Mouse (Mus musculus): Measurements from ENCODE around the gene Gm37240. TPM values are rescaled to one million over a fixed set of nuclear protein-coding genes. Genes with fewer than 3 reads are reported as not detected.

Gm37240 gene
- polyA plus RNA-seq, 1 experiment from 2014 or later = 0.67 TPM

DNA sequence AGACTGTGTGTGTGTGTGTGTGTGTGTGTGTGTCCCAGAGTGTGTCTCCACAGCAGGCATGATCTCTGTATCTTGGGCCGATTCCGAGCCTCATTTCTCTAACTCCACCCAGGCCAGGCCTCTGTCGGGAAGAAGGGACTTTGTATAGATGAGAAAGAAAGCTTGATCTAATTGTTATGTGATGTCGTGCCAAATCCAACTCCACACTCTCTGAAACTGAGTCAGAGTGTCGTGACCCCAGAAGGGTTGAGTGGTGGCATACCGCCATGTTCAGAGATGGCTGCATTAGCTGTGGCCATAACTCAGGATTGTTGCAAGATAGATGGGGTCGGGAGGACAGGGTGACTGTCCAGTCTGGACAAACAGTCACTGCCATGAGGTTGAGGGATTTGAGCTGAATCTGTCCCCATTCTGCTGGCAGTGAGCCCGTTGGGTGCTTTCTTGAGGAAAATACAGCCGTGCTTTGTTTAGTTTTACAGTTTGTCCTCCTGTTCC is 1191.4 kb downstream of the Gm37240 start:
- WGBS = 81% methylated on average over 9 of the region's 9 CpGs
- no peak overlapping the region for H3K9ac ChIP-seq (ENCODE audit: low read length)
- no peaks in the 10 kb centered on the region for H3K36me3 ChIP-seq (ENCODE audit: control insufficient read depth, insufficient read depth, low read length)
- no peak overlapping the region for H3K27ac ChIP-seq (ENCODE audit: low read depth, low read length)
- no peak overlapping the region for H3K4me3 ChIP-seq (ENCODE audit: low read depth, low read length)
- no peak overlapping the region for H3K4me2 ChIP-seq
- no peaks in the 10 kb centered on the region for H3K4me1 ChIP-seq (ENCODE audit: control insufficient read depth, insufficient read depth, low read length)
- DNase-seq (ENCODE audit: low spot score, missing footprints) (no peak), ATAC-seq (ENCODE audit: low FRiP score) (no peak)
- H3K27me3 ChIP-seq (ENCODE audit: control insufficient read depth, insufficient read depth, low read length) = no peaks in the 10 kb centered on the region
- H3K9me3 ChIP-seq (ENCODE audit: control insufficient read depth, low read length) = no peaks in the 10 kb centered on the region

- no peaks in the 10 kb centered on the region for H3K27me3 ChIP-seq (ENCODE audit: control insufficient read depth, insufficient read depth, low read length)
- H3K36me3 ChIP-seq (ENCODE audit: control insufficient read depth, insufficient read depth, low read length) = no peaks in the 10 kb centered on the region
- H3K9me3 ChIP-seq (ENCODE audit: control insufficient read depth, low read length) = no peaks in the 10 kb centered on the region
- no peak overlapping the region for H3K27ac ChIP-seq (ENCODE audit: low read depth, low read length)
- no peak overlapping the region for H3K9ac ChIP-seq (ENCODE audit: low read length)
- no peak overlapping the region for H3K4me2 ChIP-seq
- no peaks in the 10 kb centered on the region; the same call in 1 of the 2 replicates for H3K4me1 ChIP-seq (ENCODE audit: control insufficient read depth, insufficient read depth, low read length)
- DNase-seq (ENCODE audit: low spot score, missing footprints) (no peak), ATAC-seq (ENCODE audit: low FRiP score) (0 out of 2 replicates have a peak, but pooled peaks have one; percentile 22)
- no peak overlapping the region for H3K4me3 ChIP-seq (ENCODE audit: low read depth, low read length)
- 80% methylated on average over 9 of the region's 9 CpGs for WGBS
Observed at GRCm38 (mm10) chr3:84695418-84695817, 1191.9 kb downstream of the Gm37240 start.

GRCm38 (mm10) chr3:84693886-84694285 is 1193.4 kb downstream of the Gm37240 start:
- no peaks in the 10 kb centered on the region for H3K36me3 ChIP-seq (ENCODE audit: control insufficient read depth, insufficient read depth, low read length)
- H3K4me3 ChIP-seq (ENCODE audit: low read depth, low read length) = no peak overlapping the region
- no peak for DNase-seq (ENCODE audit: low spot score, missing footprints)
- no peak for ATAC-seq (ENCODE audit: low FRiP score)
- 76% methylated on average over 10 of the region's 10 CpGs for WGBS
- no peaks in the 10 kb centered on the region for H3K27me3 ChIP-seq (ENCODE audit: control insufficient read depth, insufficient read depth, low read length)
- peaks cover 7% of the 10 kb centered on the region; the same call in 1 of the 2 replicates for H3K4me1 ChIP-seq (ENCODE audit: control insufficient read depth, insufficient read depth, low read length)
- H3K9ac ChIP-seq (ENCODE audit: low read length) = no peak overlapping the region
- no peaks in the 10 kb centered on the region for H3K9me3 ChIP-seq (ENCODE audit: control insufficient read depth, low read length)
- H3K27ac ChIP-seq (ENCODE audit: low read depth, low read length) = no peak overlapping the region
- no peak overlapping the region for H3K4me2 ChIP-seq

DNA sequence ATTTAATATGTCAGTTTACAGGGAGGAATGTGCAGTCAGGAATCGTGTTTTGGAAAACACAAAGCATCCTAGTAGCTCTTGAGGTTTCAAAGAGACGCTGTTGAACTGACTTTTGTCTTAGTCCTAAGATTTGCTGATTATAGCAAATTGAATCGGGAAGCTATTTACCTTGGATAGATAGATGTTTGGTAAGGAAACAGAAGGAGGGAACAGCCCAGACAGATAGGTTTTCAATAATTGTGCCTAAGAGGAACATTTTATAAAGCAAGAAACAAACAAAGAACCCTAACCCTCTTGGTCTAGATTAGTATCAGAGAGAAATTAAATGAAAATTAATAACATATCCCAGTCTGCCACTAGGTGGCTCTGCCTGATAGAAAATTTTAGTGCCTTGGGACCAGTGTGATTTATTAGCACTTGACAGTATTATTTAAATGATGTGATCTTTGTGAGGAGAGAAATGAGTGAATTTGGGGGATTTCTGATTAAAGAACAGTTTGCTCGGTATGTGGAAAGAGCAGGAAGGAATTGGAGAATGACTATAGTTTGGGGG is 1194.6 kb downstream of the Gm37240 start:
- Histone ChIP-seq H3K4me2 (no peak overlapping the region), H3K9me3 (ENCODE audit: control insufficient read depth, low read length) (no peaks in the 10 kb centered on the region), H3K27me3 (ENCODE audit: control insufficient read depth, insufficient read depth, low read length) (no peaks in the 10 kb centered on the region), H3K36me3 (ENCODE audit: control insufficient read depth, insufficient read depth, low read length) (no peaks in the 10 kb centered on the region), H3K27ac (ENCODE audit: low read depth, low read length) (no peak overlapping the region), H3K9ac (ENCODE audit: low read length) (no peak overlapping the region), H3K4me1 (ENCODE audit: control insufficient read depth, insufficient read depth, low read length) (peaks cover 7% of the 10 kb centered on the region; the same call in 1 of the 2 replicates), H3K4me3 (ENCODE audit: low read depth, low read length) (no peak overlapping the region)
- DNase-seq (ENCODE audit: low spot score, missing footprints) (peak; percentile 90), ATAC-seq (ENCODE audit: low FRiP score) (no peak)
- WGBS = 72% methylated on average over 4 of the region's 4 CpGs

DNA sequence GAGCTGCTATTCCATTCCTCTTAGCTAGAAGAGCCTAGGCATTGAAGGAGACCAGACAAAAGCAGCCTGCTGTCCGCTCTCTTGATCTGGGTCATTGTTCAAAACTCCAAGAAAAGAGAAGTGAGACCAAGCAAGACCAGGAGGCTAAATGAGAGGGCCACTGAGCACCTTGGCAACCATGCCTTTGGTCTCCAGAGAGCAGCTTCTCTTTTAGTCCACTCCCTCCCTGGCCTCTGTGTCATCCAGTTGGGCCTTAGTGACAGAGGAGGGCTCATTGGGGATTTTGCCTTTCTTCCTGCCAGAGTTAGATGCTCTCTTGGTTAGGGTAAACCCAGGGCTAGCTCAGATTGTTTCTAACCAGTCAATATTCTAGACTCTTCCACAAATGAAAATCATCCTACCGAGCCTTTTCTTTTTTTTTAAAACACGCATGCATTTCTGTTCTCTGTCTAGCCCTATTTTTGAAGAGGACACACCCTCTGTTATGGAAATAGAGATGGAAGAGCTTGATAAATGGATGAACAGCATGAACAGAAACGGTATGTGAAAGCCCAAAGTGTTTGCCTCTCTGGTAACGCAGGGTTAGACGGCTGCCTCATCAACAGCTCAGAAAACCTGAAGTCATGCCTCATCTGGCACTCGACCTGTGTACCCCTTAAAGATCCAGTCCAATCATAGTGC is 1197.1 kb downstream of the Gm37240 start:
- Histone ChIP-seq H3K36me3 (ENCODE audit: control insufficient read depth, insufficient read depth, low read length) (no peaks in the 10 kb centered on the region), H3K27ac (ENCODE audit: low read depth, low read length) (no peak overlapping the region), H3K4me3 (ENCODE audit: low read depth, low read length) (no peak overlapping the region), H3K27me3 (ENCODE audit: control insufficient read depth, insufficient read depth, low read length) (no peaks in the 10 kb centered on the region), H3K9ac (ENCODE audit: low read length) (no peak overlapping the region), H3K9me3 (ENCODE audit: control insufficient read depth, low read length) (no peaks in the 10 kb centered on the region), H3K4me2 (no peak overlapping the region), H3K4me1 (ENCODE audit: control insufficient read depth, insufficient read depth, low read length) (peaks cover 7% of the 10 kb centered on the region; the same call in 1 of the 2 replicates)
- ATAC-seq (ENCODE audit: low FRiP score) (no peak), DNase-seq (ENCODE audit: low spot score, missing footprints) (peak; percentile 86)
- WGBS = 62% methylated on average over 7 of the region's 7 CpGs

- Histone ChIP-seq H3K4me2 (no peak overlapping the region), H3K27ac (ENCODE audit: low read depth, low read length) (no peak overlapping the region), H3K9me3 (ENCODE audit: control insufficient read depth, low read length) (no peaks in the 10 kb centered on the region), H3K9ac (ENCODE audit: low read length) (no peak overlapping the region), H3K36me3 (ENCODE audit: control insufficient read depth, insufficient read depth, low read length) (no peaks in the 10 kb centered on the region), H3K27me3 (ENCODE audit: control insufficient read depth, insufficient read depth, low read length) (no peaks in the 10 kb centered on the region), H3K4me3 (ENCODE audit: low read depth, low read length) (no peak overlapping the region), H3K4me1 (ENCODE audit: control insufficient read depth, insufficient read depth, low read length) (peaks cover 7% of the 10 kb centered on the region; the same call in 1 of the 2 replicates)
- ATAC-seq (ENCODE audit: low FRiP score) (no peak), DNase-seq (ENCODE audit: low spot score, missing footprints) (no peak)
- WGBS = 81% methylated on average over 2 of the region's 2 CpGs
Observed at GRCm38 (mm10) chr3:84689656-84690055, 1197.7 kb downstream of the Gm37240 start.

- H3K27ac ChIP-seq (ENCODE audit: low read depth, low read length) = no peak overlapping the region
- H3K4me2 ChIP-seq = no peak overlapping the region
- no peak for DNase-seq (ENCODE audit: low spot score, missing footprints)
- no peak for ATAC-seq (ENCODE audit: low FRiP score)
- H3K4me3 ChIP-seq (ENCODE audit: low read depth, low read length) = no peak overlapping the region
- no peaks in the 10 kb centered on the region for H3K36me3 ChIP-seq (ENCODE audit: control insufficient read depth, insufficient read depth, low read length)
- H3K9ac ChIP-seq (ENCODE audit: low read length) = no peak overlapping the region
- WGBS = 88% methylated on average over 5 of the region's 5 CpGs
- no peaks in the 10 kb centered on the region for H3K9me3 ChIP-seq (ENCODE audit: control insufficient read depth, low read length)
- H3K4me1 ChIP-seq (ENCODE audit: control insufficient read depth, insufficient read depth, low read length) = peaks cover 7% of the 10 kb centered on the region; the same call in 1 of the 2 replicates
- no peaks in the 10 kb centered on the region for H3K27me3 ChIP-seq (ENCODE audit: control insufficient read depth, insufficient read depth, low read length)
Observed at GRCm38 (mm10) chr3:84688176-84688575, 1199.1 kb downstream of the Gm37240 start.

GRCm38 (mm10) chr3:84687488-84687846 is 1199.9 kb downstream of the Gm37240 start:
- DNase-seq (ENCODE audit: low spot score, missing footprints) (no peak), ATAC-seq (ENCODE audit: low FRiP score) (no peak)
- WGBS = 52% methylated on average over 2 of the region's 2 CpGs
- Histone ChIP-seq H3K9ac (ENCODE audit: low read length) (no peak overlapping the region), H3K27me3 (ENCODE audit: control insufficient read depth, insufficient read depth, low read length) (no peaks in the 10 kb centered on the region), H3K36me3 (ENCODE audit: control insufficient read depth, insufficient read depth, low read length) (no peaks in the 10 kb centered on the region), H3K4me1 (ENCODE audit: control insufficient read depth, insufficient read depth, low read length) (peaks cover 7% of the 10 kb centered on the region; the same call in 1 of the 2 replicates), H3K4me3 (ENCODE audit: low read depth, low read length) (no peak overlapping the region), H3K9me3 (ENCODE audit: control insufficient read depth, low read length) (no peaks in the 10 kb centered on the region), H3K4me2 (no peak overlapping the region), H3K27ac (ENCODE audit: low read depth, low read length) (no peak overlapping the region)

DNA sequence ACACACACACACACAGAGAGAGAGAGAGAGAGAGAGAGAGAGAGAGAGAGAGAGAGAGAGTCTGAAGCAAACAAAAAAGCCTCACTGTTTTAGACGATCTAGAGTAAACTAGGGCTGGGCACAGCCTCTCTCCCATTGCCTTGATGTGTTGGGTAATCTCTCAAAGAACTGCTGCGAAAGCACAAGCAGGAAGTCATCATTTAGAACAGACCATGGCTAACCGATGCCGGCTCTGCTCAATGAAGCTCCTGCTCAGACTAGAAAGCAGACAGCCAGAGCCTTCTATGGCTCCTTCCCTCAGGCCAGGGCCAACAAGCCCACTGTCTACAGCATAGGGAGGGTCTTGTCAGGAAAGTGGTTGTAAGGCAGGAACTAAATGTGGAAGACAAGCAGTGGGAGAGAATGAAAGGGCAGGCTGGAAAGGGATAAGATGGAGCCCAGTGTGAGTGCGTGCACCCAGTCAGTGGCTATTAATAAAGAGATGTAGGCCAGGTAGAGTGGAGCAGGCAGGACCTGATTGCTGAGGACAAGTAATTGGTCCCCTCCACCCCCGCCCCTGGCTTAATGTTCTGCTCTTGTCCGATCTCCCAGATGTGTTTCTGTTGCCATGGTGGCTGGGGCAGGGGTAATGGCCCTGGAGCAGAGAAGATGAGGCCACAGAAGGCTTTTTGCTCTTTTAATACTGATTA is 1200.4 kb downstream of the Gm37240 start:
- peak; percentile 75 for DNase-seq (ENCODE audit: low spot score, missing footprints)
- H3K9ac ChIP-seq (ENCODE audit: low read length) = no peak overlapping the region
- no peaks in the 10 kb centered on the region for H3K9me3 ChIP-seq (ENCODE audit: control insufficient read depth, low read length)
- H3K27me3 ChIP-seq (ENCODE audit: control insufficient read depth, insufficient read depth, low read length) = no peaks in the 10 kb centered on the region
- no peak overlapping the region for H3K4me2 ChIP-seq
- H3K4me1 ChIP-seq (ENCODE audit: control insufficient read depth, insufficient read depth, low read length) = peaks cover 7% of the 10 kb centered on the region; the same call in 1 of the 2 replicates
- no peak overlapping the region for H3K4me3 ChIP-seq (ENCODE audit: low read depth, low read length)
- no peak overlapping the region for H3K27ac ChIP-seq (ENCODE audit: low read depth, low read length)
- no peaks in the 10 kb centered on the region for H3K36me3 ChIP-seq (ENCODE audit: control insufficient read depth, insufficient read depth, low read length)
- ATAC-seq (ENCODE audit: low FRiP score) = no peak
- 76% methylated on average over 7 of the region's 7 CpGs for WGBS

Measured in midbrain, embryonic 11.5 days (tissue).